Mouse (Mus musculus) ZHBTc4 (cell line): Measurements from ENCODE around the gene Adprm.
"Not testable (repeated sequence)": the region's sequence is repeated elsewhere in the genome, so short reads cannot be mapped to it uniquely, and the experiment has no call there.

Source experiments
- DNase-seq: peaks from one replicate; pipeline ENCODE4 v3.0.0-alpha.2; 2011; ENCODE audit warnings: low read depth, low spot score

Adprm gene

DNA sequence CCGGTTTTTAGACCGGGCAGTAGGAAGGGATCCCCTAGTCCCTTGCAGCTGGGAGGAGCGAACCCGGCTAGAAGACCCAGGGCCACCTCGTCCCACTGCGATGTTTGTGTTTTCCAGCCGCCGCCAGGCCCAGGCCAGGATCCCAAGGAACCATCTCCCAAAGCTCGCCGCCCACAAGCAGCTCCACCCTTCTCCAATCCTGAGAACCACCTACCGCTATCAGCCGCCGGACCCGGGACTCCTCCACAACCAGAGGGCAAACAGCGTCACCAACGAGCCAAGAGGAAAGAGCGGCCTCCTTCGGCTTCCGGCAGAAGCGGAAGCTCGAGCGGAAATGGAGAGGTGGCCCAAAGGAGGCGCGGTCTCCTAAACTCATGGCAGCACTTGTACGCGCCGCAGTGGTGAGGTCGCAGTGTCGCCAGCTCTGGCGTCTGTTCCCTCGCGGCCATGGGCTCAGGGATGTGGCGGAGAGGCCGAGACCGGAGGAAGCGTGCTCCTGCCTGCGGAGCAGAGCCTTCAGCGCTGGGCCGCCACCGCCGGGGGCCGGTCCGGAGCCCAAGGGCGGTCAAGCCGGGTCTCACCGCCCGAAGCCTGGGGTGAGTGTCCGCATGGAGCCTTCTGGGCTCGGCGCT, at the start of gene Adprm, which contains the start of gene Sco1:
Gene Adprm, minus strand, starts transcription at position 274 of the 632 bp plus-strand sequence.
Gene Sco1, plus strand, starts transcription at position 350 of the 632 bp plus-strand sequence.
- DNase-seq: peak; percentile 95

DNA sequence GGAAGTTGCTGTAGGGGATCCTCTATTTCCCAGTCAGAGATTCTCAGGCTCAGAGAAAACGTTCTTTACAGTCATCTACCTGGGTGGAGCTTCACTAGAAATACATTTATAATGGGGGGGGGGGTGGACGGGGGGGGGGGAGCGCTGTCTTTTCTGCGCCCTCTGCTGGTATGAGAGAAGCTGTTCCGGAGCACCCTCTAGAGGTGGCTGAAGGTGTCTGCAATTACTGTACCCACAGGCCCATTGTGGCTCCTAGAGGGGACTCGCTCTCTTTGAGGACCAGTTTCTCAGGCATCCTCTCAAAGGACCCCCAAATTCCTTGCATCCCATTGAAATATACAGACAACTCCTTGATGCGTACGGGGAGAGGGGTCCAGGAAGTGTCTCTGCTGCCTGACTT, 49.3 kb upstream of the Adprm start:
- DNase-seq: peak; percentile 56

DNA sequence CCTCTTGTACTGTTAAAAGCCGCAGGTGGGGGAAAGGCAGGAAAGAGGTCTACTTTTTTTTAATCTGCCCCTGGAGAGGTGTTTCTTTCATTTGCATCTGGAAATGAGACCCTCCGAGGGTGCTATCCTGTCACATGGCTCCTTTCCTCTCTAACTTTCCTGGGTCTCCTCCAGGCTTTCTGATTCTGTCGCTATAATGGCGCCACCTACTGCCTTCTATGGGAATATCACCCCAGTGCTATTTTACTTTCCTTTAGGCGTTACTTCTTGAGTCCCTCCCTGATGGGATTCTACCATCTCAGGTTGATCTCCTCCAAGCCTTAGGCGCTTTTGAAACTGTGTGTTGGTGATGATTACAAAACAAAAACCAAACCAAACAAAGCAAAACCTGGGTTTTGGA, 47.8 kb upstream of the Adprm start:
- peak; percentile 85 for DNase-seq

DNA sequence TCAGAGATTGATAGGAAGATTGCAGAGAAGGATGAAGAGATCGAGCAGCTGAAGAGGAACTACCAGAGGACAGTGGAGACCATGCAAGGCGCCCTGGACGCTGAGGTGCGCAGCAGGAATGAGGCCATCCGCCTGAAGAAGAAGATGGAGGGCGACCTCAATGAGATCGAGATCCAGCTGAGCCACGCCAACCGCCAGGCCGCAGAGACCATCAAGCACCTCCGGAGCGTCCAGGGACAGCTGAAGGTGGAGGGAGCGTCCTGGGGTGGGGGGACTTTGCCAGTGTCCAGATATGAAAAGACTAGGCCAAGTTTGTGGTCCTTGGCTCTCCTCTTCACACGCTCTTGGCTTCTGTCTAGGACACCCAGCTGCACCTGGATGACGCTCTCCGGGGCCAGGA, 46.8 kb upstream of the Adprm start:
- DNase-seq: no peak

DNA sequence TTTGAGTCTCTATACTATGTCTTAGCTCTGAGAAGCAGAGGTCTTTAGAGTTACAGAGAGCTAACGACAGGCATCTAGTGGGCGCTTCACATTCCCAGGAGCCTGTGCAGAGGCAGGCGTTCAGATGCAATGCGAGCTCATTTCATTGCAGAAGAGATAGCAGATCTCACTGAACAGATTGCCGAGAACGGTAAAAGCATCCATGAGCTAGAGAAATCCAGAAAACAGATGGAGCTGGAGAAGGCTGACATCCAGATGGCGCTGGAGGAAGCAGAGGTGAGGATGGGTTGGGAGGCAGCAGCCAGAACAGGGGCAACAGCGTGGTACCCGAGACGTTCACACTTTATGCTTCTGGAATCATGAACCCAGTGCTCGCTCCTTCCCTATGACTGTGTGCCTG, 46.0 kb upstream of the Adprm start:
- no peak for DNase-seq

DNA sequence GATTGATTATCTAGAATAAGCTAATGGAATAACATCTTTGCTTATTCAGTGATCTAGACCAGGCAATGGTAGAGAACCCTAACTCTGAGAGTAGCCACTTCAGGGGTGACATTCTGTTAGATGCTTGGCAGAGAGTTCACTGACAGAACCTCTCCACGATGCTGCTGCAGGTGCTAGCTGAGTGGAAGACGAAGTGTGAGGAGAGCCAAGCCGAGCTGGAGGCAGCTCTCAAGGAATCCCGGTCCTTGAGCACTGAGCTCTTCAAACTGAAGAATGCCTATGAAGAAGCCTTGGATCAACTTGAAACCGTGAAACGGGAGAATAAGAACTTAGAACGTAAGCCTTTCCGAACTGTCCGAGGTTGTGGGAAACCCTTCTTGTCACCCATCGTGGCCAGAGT, 45.3 kb upstream of the Adprm start:
- DNase-seq: no peak

DNA sequence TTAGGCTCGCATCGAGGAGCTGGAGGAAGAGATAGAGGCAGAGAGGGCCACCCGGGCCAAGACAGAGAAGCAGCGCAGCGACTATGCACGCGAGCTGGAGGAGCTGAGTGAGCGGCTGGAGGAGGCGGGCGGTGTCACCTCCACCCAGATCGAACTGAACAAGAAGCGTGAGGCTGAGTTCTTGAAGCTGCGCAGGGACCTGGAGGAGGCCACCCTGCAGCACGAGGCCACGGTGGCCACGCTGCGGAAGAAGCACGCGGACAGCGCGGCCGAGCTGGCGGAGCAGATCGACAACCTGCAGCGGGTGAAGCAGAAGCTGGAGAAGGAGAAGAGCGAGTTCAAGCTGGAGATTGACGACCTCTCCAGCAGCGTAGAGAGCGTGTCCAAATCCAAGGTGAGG, 42.1 kb upstream of the Adprm start:
- peak; percentile 46 for DNase-seq

DNA sequence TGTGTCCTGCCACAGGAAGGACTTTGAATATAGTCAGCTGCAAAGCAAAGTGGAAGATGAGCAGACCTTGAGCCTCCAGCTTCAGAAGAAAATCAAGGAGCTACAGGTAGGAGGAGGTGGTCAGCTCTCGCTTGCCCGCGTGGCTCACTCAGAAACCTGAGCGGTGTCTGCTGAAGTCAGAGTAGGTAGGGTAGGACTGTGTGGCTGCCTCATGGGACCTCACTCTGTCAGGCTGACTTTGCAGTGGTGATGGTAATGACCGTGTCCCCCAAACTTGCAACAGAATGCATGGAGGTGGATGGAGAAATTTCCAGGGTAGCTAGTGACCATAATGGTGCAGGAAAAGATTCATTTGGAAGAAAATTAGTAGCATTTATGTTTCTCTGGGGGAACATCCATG, 41.3 kb upstream of the Adprm start:
- no peak for DNase-seq

DNA sequence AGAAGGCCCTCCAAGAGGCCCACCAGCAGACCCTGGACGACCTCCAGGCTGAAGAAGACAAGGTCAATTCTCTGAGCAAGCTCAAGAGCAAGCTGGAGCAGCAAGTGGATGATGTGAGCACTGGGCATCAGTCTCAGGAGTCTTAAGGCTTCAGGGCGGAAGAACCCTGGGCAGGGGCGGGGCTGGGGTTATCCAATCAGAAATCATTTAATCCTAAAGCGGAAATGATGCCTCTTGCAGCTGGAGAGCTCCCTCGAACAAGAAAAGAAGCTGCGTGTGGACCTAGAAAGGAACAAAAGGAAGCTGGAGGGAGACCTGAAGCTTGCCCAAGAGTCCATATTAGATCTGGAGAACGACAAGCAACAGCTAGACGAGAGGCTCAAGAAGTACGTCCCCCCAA, 40.8 kb upstream of the Adprm start:
- peak; percentile 59 for DNase-seq

DNA sequence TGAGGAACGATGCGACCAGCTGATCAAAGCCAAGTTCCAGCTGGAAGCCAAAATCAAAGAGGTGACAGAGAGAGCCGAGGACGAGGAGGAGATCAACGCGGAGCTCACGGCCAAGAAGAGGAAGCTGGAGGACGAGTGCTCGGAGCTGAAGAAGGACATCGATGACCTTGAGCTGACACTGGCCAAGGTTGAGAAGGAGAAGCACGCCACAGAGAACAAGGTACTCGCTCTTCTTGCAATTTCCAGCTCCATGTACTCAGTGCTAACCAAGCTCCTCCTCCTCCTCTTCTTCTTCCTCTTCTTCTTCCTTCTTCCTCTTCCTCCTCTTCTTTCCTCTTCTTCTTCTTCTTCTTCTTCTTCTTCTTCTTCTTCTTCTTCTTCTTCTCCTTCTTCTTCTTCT, 40.0 kb upstream of the Adprm start:
- not testable (repeated sequence) for DNase-seq

DNA sequence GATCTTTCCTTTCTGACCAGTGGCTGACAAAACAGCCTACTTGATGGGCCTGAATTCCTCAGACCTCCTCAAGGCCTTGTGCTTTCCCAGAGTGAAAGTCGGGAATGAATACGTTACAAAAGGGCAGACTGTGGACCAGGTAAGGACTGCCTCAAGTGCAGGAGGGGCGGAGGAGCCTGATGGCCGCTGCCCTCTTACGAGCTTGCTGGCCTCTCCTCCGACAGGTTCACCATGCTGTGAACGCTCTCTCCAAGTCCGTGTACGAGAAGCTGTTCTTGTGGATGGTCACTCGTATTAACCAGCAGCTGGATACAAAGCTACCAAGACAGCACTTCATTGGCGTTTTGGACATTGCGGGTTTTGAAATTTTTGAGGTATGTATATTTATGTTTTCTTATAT, 34.8 kb upstream of the Adprm start:
- no peak for DNase-seq

DNA sequence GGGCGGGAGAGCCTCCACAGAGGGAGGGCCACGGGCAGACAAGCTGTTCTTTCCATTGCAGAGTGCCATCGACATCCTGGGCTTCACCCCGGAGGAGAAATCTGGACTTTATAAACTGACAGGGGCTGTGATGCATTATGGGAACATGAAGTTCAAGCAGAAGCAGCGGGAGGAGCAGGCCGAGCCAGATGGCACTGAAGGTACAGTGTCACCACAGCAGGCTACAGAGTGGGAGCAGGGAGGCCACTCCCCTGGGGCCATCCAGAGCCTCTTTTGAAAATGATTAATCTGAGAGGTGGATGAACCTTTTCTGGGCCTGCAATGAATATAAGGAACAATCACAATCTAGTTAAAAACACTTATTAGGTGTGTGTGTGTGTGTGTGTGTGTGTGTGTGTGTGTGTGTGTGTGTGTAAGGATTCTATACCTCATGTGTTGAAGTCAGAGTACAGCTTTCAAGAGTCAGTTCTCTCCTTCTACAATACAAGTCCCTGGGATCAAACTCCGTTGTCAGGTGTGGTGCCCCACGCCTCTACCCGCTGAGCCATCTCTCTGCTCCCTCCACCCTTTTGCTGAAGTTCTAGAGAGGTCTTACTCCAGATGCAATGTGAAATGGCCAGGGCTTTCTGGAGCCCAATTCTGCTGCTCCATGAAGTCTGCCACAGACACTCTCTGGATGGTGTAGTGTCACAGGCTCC, 34.2 kb upstream of the Adprm start:
- DNase-seq: no peak

DNA sequence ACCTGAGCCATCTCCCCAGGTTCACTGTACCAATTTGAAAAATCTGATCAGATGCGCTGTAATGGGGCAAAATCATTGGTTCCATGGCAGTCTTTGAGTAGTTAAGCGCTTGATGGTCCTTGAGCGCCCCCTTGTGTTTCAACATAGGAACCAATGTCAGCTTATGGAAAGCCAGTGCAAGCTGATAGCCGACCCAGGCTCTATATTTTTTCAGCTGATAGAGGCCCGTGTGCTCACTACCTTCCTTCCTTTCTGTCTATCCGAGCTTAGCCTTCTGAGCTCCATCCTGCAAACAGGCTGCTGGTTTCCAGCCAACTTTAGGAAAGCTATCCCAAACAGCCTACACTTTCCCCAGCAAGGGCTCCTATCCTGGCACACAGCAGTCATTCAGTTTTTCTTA, 33.1 kb upstream of the Adprm start:
- DNase-seq: peak; percentile 89

DNA sequence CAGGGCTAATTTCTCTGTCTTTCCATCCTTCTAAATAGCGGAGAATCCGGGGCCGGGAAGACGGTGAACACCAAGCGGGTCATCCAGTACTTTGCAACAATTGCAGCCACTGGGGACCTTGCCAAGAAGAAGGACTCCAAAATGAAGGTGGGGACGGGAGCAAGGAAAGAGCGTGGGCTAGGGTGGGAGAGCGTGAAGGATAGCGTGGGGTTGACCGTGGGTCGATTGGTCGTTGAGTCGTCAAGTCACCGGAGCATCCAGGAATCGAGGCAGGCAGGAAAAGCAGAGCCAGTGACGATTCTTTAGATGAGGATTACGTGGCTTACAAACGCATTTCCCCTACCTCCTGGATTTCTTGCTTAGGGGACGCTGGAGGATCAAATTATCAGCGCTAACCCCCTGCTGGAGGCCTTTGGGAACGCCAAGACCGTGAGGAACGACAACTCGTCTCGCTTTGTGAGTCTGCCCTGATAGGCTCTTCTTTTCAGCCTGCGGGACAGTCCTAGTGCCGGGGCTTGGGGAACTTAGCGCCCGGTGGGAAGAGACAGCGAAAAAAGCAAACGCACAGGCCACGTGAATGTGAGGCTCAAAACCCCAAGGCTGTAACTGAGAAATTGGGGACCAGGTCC, 31.4 kb upstream of the Adprm start:
- DNase-seq: peak; percentile 82

DNA sequence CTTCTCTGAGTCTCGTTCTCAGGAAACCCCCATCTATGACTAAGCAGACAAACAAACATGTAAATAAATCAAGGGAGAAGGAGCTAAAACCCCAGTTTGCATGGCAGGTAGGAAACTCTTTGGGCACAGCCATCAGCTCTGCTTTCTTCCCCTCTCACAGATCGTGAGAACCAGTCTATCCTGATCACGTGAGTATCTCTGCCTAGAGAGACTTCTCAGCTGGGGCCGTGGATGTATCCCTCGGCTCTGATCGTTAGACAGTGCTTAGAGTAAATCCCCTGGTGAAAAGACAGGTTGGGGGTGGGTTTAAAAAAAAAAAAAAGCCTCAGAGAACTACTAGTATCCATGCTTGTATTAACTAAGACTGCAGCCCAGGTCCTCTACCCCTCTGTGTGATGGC, 30.8 kb upstream of the Adprm start:
- DNase-seq: no peak

DNA sequence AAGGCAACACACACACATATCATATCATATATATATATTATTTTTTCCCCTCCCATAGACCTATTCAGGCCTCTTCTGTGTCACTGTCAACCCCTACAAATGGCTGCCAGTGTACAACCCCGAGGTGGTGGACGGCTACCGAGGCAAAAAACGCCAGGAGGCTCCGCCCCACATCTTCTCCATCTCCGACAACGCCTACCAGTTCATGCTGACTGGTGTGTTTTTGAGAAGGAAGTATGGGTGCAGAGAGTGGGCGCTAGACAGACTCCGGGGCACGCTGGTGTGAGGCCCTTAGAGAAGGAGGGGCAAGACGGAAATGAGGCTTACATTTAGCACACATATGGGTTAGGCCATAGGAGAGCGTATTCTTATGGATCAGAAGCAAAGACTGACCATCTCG, 30.4 kb upstream of the Adprm start:
- DNase-seq: no peak

DNA sequence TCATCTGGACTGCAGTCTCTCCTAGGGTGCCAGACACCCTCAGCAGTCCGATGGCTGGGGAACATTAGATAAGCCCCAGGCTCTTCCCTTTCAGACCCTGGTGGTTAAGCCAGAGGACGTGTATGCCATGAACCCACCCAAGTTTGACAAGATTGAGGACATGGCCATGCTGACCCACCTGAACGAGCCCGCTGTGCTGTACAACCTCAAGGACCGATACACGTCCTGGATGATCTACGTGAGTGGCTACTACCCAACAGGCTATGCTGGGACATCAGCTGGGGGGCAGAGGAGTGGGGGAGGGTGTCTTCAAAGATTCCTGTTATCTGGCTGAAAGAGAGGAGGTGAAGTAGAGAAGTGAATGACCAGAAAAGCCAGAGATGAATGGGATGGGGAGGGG, 29.8 kb upstream of the Adprm start:
- no peak for DNase-seq

DNA sequence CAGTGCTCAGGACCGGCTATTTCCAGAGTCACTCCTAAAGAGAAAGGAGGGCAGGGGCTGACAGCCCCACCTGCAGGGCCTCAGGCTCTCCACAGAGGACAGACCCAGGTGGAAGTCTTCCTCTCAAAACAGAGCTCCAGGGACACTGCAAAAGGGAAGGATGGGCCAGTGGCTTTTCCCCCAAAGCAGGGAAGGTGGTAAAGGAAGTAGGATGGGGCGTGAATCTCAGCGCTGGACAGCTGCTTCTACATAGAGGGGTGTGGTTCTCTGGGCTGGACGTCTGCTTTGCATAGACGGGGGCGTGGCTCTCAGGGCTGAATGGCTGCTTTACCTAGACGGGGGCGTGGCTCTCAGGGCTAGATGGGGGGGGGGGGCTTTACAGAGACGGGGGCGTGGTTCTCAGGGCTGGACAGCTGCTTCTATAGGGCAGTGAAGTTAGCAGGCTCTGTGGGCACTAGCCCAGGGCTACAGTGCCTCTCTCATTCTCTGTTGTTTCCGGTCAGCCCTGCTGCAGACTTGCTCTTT, 28.8 kb upstream of the Adprm start:
- peak; percentile 88 for DNase-seq

DNA sequence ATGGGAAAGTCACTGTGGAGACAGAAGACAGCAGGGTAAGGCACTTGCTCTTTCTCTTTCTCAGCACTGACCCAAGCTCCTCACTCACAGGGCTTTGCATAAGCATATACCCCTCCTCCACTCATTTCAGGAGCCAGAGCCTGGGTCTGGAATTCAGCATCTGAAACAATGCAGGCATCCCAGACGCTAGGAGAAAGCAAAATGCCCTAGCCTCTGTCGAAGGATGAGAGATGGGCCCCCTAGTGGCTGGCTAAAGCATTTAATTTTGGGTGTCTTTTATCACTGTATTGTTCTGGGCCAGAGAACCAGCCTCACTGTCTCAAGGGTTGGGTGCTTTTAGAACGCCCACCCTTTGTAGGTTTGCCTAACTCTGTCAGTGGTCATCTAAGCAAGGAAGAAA, 27.8 kb upstream of the Adprm start:
- peak; percentile 93 for DNase-seq

DNA sequence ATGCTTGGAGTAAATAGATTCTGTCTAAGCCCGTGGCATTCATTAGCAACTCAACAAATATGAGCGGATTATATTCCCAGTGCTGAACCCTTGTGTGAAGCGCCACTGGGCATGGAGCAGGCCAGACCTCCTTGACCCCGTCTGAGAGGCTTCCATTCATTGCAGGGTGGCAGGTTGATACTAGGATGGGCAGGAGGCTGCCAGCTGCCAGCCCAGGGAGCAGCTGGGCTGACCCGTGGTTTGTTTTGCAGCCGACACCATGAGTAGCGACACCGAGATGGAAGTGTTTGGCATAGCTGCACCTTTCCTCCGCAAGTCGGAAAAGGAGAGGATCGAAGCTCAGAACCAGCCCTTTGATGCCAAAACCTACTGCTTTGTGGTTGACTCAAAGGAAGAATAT, 27.3 kb upstream of the Adprm start:
- DNase-seq: no peak

DNA sequence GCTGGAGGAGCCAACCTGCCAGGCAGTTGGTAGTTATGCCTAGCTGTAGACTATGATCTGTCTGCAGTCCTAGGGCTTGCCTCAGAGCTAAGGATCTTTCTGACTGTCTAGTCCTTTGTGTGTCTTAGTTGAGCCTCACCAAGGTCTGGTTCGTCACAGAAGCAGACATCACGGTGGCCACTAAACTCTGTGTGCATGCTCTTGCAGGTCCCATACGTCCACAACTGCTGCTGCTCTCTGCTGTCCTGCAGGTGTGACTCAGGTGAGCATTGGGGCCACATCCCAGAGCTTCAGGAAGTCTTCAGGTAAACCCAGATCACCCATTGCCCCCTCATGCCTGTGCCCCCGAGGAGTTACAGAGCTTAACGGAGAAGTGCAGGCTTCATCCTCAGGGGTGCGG, 26.5 kb upstream of the Adprm start:
- DNase-seq: no peak

DNA sequence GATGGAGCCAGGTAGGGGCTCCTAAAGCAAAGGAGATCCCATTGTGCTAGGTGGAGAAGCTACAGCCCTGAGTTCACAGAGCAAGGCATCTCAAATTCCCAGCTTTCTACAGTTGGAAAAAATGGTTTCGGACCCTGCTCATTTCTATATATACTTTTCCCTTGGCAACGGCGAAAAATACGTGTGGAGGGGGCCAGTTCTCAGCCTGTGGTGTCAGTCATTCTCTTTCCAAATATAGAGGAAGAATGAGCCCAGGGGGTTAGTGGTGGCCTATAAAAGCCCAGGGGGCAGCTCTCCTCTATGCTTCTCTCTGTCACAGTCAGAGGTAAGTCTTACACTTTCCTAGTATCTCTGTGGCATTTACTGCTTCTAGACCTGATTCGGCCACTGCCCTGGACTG, 25.6 kb upstream of the Adprm start, which contains the start of gene Myh3:
Gene Myh3, plus strand, starts transcription at position 301 of the 400 bp plus-strand sequence.
- no peak for DNase-seq

DNA sequence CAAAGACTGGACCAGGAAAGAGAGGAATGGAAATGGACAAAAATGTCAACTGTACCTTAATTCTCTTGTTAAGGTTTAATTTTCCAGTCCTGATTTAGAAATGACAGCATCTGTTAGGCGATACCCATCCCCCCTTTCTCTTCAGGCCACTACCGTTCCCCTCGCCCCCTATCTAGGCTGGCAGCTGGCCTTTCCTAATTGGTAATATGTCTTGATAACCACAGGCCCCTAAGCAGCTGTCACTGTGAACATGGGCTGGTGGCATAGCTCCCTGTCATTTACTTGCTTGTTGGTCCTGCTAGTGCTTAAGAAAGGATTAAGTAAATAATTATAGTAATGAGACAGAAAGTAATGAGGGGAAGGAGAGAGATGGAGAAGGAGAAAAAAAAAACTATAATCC, 25.0 kb upstream of the Adprm start:
- no peak for DNase-seq
